Comparison of ENCODE assay signal across 15 mouse cellular contexts in the genomic region with DNA sequence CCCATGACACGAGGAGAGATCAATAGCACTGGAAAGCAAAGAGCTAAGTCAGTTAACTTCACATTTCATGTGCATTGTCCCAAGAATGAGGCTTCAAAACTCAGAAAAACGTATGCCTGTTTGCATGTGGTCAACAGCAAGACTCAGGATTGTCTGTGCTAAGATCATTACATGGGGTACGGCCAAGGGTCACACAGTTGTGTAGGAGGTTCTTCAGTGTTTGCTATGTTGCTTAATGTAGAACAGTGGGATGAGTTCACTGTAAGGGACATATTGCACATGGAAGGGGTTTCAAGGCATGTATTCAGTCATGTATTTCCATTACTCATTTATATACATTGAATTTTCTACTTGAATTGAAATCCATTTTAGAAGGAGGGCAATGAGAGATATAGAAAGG.
"Had no signal": no experiment of that assay in that cellular context is flagged by ENCODE, and none has a peak within 500 bp of the region (broad histone marks: within the 10 kb centered on the region; RNA-seq: fewer than 3 reads in every experiment).

No protein-coding gene starts in this region.

- H3K27me3 ChIP-seq: neural tube, embryonic 15.5 days; stomach, embryonic 15.5 days had no signal

- H3K4me1 ChIP-seq: neural tube, embryonic 15.5 days; stomach, embryonic 15.5 days had no signal

- H3K4me2 ChIP-seq: neural tube, embryonic 15.5 days; stomach, embryonic 15.5 days had no signal

- H3K36me3 ChIP-seq: neural tube, embryonic 15.5 days; stomach, embryonic 15.5 days had no signal

- H3K4me3 ChIP-seq: neural tube, embryonic 15.5 days; stomach, embryonic 15.5 days had no signal

- H3K9me3 ChIP-seq: neural tube, embryonic 15.5 days; stomach, embryonic 15.5 days had no signal

- H3K27ac ChIP-seq: neural tube, embryonic 15.5 days; stomach, embryonic 15.5 days; stomach, postnatal 0 days had no signal

- H3K9ac ChIP-seq: neural tube, embryonic 15.5 days; stomach, embryonic 15.5 days had no signal

- DNase-seq: retina, postnatal 1 day; right cerebral cortex, adult 18-20 months; right cerebral cortex, postnatal 14 days; right cerebral cortex, postnatal 25 days; right cerebral cortex, postnatal 4 days; spleen, adult 18-20 months; thymus, adult 18-20 months; thymus, adult 2 months; thymus, postnatal 14 days; thymus, postnatal 25 days; thymus, postnatal 36 days; thymus, postnatal 4 days had no signal
